Mouse (Mus musculus) midbrain, embryonic 13.5 days (tissue): ENCODE measurements around the gene Aggf1. TPM values are rescaled to one million over a fixed set of nuclear protein-coding genes. Genes with fewer than 3 reads are reported as not detected.

Experiments used
- ATAC-seq: fragments of 200-750 bp; cut with Nextera tagmentation; 2 replicates; pipeline ENCODE4 v1.8.0; 2017; ENCODE audit warnings: mild to moderate bottlenecking, moderate TSS enrichment, moderate library complexity
- H3K27ac ChIP-seq: fragments of 300-500 bp; sonication (generic); 2 replicates; pipeline ENCODE4 v1.5.1; 2015; ENCODE audit warnings: inconsistent platforms, mild to moderate bottlenecking, moderate library complexity
- H3K27me3 ChIP-seq: fragments of 300-500 bp; sonication (generic); 2 replicates; pipeline ENCODE4 v1.6.1; 2015; ENCODE audit warnings: mild to moderate bottlenecking, inconsistent platforms
- H3K36me3 ChIP-seq: fragments of 300-500 bp; sonication (generic); 2 replicates; pipeline ENCODE4 v1.6.1; 2015; ENCODE audit warnings: mild to moderate bottlenecking, inconsistent platforms
- H3K4me1 ChIP-seq: fragments of 300-500 bp; sonication (generic); replicated peaks from 2 replicates; pipeline ENCODE4 v1.6.1; 2015; ENCODE audit warnings: inconsistent platforms
- H3K4me2 ChIP-seq: fragments of 300-500 bp; sonication (generic); replicated peaks from 2 replicates; pipeline ENCODE4 v1.6.1; 2015; ENCODE audit warnings: moderate library complexity, mild to moderate bottlenecking, inconsistent platforms
- H3K4me3 ChIP-seq: fragments of 300-500 bp; sonication (generic); replicated peaks from 2 replicates; pipeline ENCODE4 v1.5.1; 2015; ENCODE audit warnings: mild to moderate bottlenecking, inconsistent platforms
- H3K9ac ChIP-seq: fragments of 300-500 bp; sonication (generic); replicated peaks from 2 replicates; pipeline ENCODE4 v1.6.1; 2015; ENCODE audit warnings: mild to moderate bottlenecking, inconsistent platforms
- H3K9me3 ChIP-seq: fragments of 300-500 bp; sonication (generic); 2 replicates; pipeline ENCODE4 v1.6.1; 2016; ENCODE audit warnings: mild to moderate bottlenecking, inconsistent platforms
- WGBS: fragments of 180-500 bp; shearing (Covaris S2); methylation state at CpG from one replicate; pipeline ENCODE4 v1.1.7; 2015; 5-methylcytosine and 5-hydroxymethylcytosine counted together
- polyA plus RNA-seq: library from polyadenylated mRNA; unstranded; fragments of >200 nt; fragmentation: Nextera tagmentation; extraction: Ambion mirVana; gene quantifications from 2 replicates; pipeline ENCODE4 v1.2.1, GENCODE M21; 2015

Gene Aggf1
- polyA plus RNA-seq, 1 experiment from 2014 or later: 45.1 TPM

DNA sequence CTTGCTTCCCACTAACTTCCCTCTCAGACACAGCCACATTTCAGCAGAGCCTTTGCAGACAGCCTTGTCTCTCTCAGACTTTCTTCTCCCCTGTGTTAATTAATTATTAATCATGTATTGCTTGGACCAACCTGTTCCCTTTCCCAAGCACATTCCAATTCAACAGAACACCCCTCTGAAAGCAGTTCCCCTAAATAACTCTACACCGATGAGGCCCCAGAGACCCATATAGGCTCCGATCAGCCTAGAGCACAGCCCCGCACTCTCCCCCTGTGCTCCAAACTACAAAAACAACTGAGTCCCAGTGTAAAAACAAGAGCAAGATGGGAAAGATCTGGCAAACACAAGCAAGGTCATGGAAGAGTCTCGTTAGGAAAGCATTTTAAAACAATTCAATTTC, 68.6 kb downstream of the Aggf1 start:
- WGBS: 84% methylated on average over 4 of the region's 4 CpGs
- Histone ChIP-seq H3K27ac (no peak overlapping the region), H3K9ac (no peak overlapping the region), H3K4me1 (no peaks in the 10 kb centered on the region), H3K4me3 (no peak overlapping the region), H3K4me2 (no peak overlapping the region), H3K9me3 (no peaks in the 10 kb centered on the region), H3K36me3 (no peaks in the 10 kb centered on the region), H3K27me3 (no peaks in the 10 kb centered on the region)
- no peak for ATAC-seq

Other genes with a start within 250 kb of the Aggf1 start
- 4.0 and 4.1 TPM in 2 replicates for gene Pde8b, start 125.0 kb downstream of the Aggf1 start, polyA plus RNA-seq
- 46.4 and 48.8 TPM in 2 replicates for gene Zbed3, start 51.7 kb downstream of the Aggf1 start, polyA plus RNA-seq
- 1.7 and 1.9 TPM in 2 replicates for gene Crhbp, start 69.6 kb upstream of the Aggf1 start, polyA plus RNA-seq
- gene S100z, start 103.4 kb upstream of the Aggf1 start, polyA plus RNA-seq: not detected in 2 replicates
- gene F2rl1, start 149.9 kb upstream of the Aggf1 start, polyA plus RNA-seq: 0.17 and 0.20 TPM in 2 replicates
- gene F2r, start 243.1 kb upstream of the Aggf1 start, polyA plus RNA-seq: 86.0 and 88.2 TPM in 2 replicates